Mouse (Mus musculus): ENCODE measurements around the gene Nwd2.

DNA sequence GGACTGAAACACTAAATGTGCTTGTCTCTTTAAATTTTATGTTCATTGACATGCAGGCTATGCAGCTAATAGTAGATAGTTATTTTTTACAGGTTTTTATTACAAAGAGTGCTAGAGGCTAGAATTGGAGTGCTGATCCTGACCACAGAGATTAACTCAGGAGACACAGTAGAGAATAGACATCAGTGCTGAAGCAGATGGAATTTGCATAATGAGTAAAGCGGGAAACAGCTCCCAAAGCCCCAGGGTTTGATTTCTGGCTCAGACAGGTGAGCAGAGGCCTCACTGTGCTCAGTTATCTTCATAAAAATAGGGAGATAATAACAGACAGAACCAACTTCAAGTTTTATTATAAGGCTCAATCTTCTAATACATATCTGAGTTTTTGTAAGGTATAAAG lies 99.9 kb downstream of the Nwd2 start:
- TF ChIP-seq CTCF (IDR thresholded peaks at IDR 0.05; ENCODE audit: insufficient read depth, low read length), result no peak
- no peak for TF ChIP-seq POLR2A (IDR thresholded peaks at IDR 0.05; ENCODE audit: borderline replicate concordance, extremely low read depth, low read depth, low read length)

All from lung, adult 2 months (tissue).